Mouse (Mus musculus) forebrain, postnatal 0 days (tissue): ENCODE data around the gene Nebl. TPM values are rescaled to one million over a fixed set of nuclear protein-coding genes. Genes with fewer than 3 reads are reported as not detected.

Experiments
- ATAC-seq: fragments of 200-750 bp; cut with Nextera tagmentation; 2 replicates; pipeline ENCODE4 v1.8.0; 2017; ENCODE audit warnings: mild to moderate bottlenecking, moderate library complexity
- DNase-seq: peaks from one replicate; pipeline ENCODE4 v3.0.0-alpha.2; 2015
- H3K27ac ChIP-seq: fragments of 300-500 bp; sonication (generic); 2 replicates; pipeline ENCODE4 v1.5.1; 2014; ENCODE audit warnings: low read depth, mild to moderate bottlenecking, antibody characterized with exemption, low read length, moderate library complexity, mixed read lengths
- H3K27me3 ChIP-seq: fragments of 300-500 bp; sonication (generic); 2 replicates; pipeline ENCODE4 v1.6.1; 2014; ENCODE audit warnings: mild to moderate bottlenecking, low read length, mixed read lengths; ENCODE audit not compliant: insufficient read depth
- H3K36me3 ChIP-seq: fragments of 300-500 bp; sonication (generic); 2 replicates; pipeline ENCODE4 v1.6.1; 2014; ENCODE audit warnings: mild to moderate bottlenecking, moderate library complexity; ENCODE audit not compliant: insufficient read depth
- H3K4me1 ChIP-seq: fragments of 300-500 bp; sonication (generic); 2 replicates; pipeline ENCODE4 v1.6.1; 2014; ENCODE audit warnings: antibody characterized with exemption; ENCODE audit not compliant: insufficient read depth
- H3K4me2 ChIP-seq: fragments of 300-500 bp; sonication (generic); 2 replicates; pipeline ENCODE4 v1.6.1; 2014; ENCODE audit warnings: low read depth, mild to moderate bottlenecking, moderate library complexity
- H3K4me3 ChIP-seq: fragments of 300-500 bp; sonication (generic); 2 replicates; pipeline ENCODE4 v1.5.1; 2014; ENCODE audit warnings: low read depth, low read length, mixed read lengths
- H3K9ac ChIP-seq: fragments of 300-500 bp; sonication (generic); 2 replicates; pipeline ENCODE4 v1.6.1; 2014; ENCODE audit warnings: mild to moderate bottlenecking
- H3K9me3 ChIP-seq: fragments of 300-500 bp; sonication (generic); 2 replicates; pipeline ENCODE4 v1.6.1; 2016; ENCODE audit warnings: low read length
- CTCF ChIP-seq: sonication (generic); IDR thresholded peaks from 2 replicates; pipeline ENCODE4 v1.5.1; 2016; ENCODE audit warnings: antibody characterized with exemption, control low read depth, low read depth
- WGBS: fragments of 180-500 bp; shearing (Covaris S2); extraction: QIAGEN DNeasy Blood & Tissue Kit; methylation state at CpG from one replicate; pipeline ENCODE4 v1.1.7; 2014; 5-methylcytosine and 5-hydroxymethylcytosine counted together
- polyA plus RNA-seq: library from polyadenylated mRNA; unstranded; fragments of >200 nt; fragmentation: Nextera tagmentation; extraction: Ambion mirVana; gene quantifications from 2 replicates; pipeline ENCODE4 v1.2.1, GENCODE M21; 2015
- total RNA-seq: library from RNA; depleted of rRNA; stranded (reverse); fragments of >200 nt; gene quantifications from 2 replicates; pipeline ENCODE4 v1.2.3, GENCODE M21; 2014

The Nebl gene
- total and polyA plus RNA-seq, 2 experiments from 2014 or later, result 9.2 to 27.8 TPM

DNA sequence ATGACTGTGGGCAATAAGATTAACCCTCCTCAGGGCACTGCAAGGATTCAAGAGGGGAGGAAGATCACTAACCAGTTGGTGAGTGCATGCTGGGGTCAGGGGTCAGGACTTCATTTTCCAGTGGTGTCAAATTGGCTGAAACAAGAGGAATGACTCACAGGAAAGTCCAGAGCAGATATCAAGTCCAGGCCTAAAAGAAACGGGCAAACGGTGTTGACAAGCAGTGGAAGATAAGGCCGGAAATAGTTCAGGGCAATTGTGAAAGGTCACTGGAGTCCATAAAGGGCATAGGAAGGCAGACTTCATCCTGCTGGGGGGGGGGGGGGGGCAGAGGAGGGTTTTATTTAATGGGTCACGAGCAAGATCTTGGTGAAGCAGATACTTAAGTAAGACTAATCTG is 207.5 kb downstream of the Nebl start:
- DNase-seq (no peak), ATAC-seq (no peak)
- Histone ChIP-seq H3K9ac (no peak overlapping the region), H3K4me3 (no peak overlapping the region), H3K4me1 (no peaks in the 10 kb centered on the region), H3K36me3 (no peaks in the 10 kb centered on the region), H3K27ac (no peak overlapping the region), H3K4me2 (no peak overlapping the region), H3K9me3 (no peaks in the 10 kb centered on the region), H3K27me3 (no peaks in the 10 kb centered on the region)
- 68% methylated on average over 4 of the region's 4 CpGs for WGBS
- TF ChIP-seq CTCF, result no peak

DNA sequence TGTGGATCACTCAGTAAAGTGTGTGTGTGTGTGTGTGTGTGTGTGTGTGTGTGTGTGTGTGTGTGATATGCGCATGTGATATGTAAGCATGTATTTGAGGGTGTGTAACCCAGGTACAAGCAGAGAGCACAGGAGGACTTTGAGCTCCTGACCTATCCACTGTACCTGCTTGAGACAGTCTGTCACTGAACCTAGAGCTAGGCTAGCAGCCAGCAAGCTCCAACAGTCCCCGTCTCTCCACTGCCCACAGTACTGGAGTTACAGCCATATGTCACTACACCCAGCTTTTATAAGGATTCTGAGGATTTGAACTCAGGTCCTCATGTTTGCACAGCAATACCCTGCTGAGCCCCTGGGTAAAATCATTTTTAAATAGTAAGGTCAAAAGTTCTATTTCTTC is 215.6 kb downstream of the Nebl start:
- 60% methylated on average over 2 of the region's 2 CpGs for WGBS
- Histone ChIP-seq H3K4me2 (no peak overlapping the region), H3K4me1 (no peaks in the 10 kb centered on the region), H3K9ac (no peak overlapping the region), H3K27ac (no peak overlapping the region), H3K36me3 (no peaks in the 10 kb centered on the region), H3K9me3 (no peaks in the 10 kb centered on the region), H3K27me3 (no peaks in the 10 kb centered on the region), H3K4me3 (no peak overlapping the region)
- no peak for DNase-seq
- TF ChIP-seq CTCF, result no peak
- no peak for ATAC-seq

DNA sequence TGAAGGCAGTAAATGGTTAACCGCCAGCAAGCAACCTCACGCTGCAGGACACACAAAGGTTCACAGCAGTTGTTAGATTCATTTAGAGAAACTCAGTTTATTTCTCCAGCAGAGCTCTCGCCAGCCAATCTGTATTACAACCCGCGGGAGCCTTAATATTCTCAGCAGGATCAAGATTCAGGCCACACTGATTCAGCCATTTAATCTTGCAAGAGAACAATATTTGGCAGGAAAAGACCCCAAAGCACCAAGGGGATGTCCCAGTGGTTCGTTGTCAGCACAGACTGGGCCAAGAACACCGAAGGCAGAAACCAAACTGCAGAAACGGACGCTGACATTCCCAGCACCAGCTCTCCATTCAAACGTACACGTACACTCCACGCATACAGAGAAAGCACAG is 216.5 kb downstream of the Nebl start:
- Histone ChIP-seq H3K27me3 (no peaks in the 10 kb centered on the region), H3K4me2 (peak overlapping the region; percentile 21; the same call in 1 of the 2 replicates), H3K4me3 (no peak overlapping the region), H3K9me3 (no peaks in the 10 kb centered on the region), H3K4me1 (no peaks in the 10 kb centered on the region), H3K36me3 (no peaks in the 10 kb centered on the region), H3K27ac (no peak overlapping the region), H3K9ac (no peak overlapping the region)
- ATAC-seq (no peak), DNase-seq (no peak)
- WGBS, result 17% methylated on average over 12 of the region's 12 CpGs
- no peak for TF ChIP-seq CTCF

DNA sequence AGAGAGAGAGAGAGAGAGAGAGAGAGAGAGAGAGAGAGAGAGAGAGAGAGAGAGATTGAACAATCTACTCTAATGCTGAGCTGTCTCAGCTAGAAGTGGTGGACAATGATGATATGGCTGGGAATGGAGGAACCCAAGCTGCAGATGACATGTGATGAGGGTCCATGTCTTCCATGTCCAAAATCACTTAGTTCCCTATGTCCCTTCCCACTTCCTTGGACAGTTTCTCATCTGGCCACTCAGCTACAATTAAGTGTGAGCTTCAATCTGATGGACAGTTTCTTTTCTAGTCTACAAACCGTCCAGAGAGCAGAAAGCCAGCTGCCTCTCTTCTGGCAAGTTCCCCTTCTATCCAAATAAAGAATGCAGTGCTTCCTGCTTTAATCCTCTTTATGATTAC is 221.3 kb downstream of the Nebl start:
- Histone ChIP-seq H3K27ac (no peak overlapping the region), H3K9me3 (no peaks in the 10 kb centered on the region), H3K4me2 (no peak overlapping the region), H3K27me3 (no peaks in the 10 kb centered on the region), H3K9ac (no peak overlapping the region), H3K36me3 (no peaks in the 10 kb centered on the region), H3K4me3 (no peak overlapping the region), H3K4me1 (no peaks in the 10 kb centered on the region)
- ATAC-seq (no peak), DNase-seq (no peak)
- TF ChIP-seq CTCF, result no peak
- whole genome bisulfite sequencing, result 48% methylated on average over 1 of the region's 1 CpGs

DNA sequence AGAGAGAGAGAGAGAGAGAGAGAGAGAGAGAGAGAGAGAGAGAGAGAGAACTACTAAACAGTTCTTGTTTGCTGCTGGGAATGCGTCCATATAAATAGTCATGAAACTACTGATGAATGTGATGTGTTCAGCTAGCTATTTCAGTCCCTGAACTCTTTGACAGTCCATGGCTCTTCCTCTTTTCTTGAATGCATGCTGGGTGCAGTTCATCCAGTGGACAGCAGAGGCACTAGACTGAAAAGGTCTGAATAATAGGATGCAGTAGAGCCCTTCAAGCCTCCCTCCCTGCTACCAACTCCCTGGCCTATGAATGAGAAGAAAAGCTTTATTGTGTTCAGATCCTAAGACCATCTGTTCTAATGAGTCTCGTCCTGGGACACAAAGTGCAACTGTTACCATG is 223.9 kb downstream of the Nebl start:
- Histone ChIP-seq H3K9me3 (no peaks in the 10 kb centered on the region), H3K4me2 (no peak overlapping the region)
- 64% methylated on average over 2 of the region's 2 CpGs for WGBS

DNA sequence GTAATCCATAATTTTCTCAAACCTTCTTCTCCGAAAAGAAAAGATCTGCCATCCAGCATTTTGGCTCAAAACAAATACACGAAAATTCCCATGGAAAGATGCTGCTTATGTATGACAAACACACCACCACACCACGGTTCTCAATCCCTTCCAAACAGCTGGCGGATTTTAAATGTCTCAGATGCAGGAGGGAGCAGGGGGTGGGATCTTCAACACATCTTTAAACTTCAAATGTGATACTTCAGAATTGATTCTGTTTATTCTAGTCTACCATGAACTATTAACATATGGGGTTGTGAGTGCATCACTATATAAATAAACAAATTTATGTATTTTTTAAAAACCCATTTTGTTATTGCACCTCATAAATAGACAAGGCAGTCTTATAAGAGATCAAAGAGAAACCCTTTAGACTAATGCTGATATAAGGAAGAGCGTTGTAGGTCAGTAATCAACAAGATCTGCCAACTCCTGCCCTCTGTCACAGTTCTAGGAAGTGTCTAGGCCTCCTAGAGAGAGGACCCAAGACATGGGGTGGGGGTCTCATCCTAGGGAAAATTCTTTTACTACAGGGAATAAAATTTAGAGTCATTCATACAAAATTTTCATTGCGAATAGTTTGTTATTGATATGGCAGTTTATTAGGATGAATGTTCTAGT is 227.0 kb downstream of the Nebl start:
- H3K9me3 ChIP-seq, result no peaks in the 10 kb centered on the region
- H3K4me1 ChIP-seq, result no peaks in the 10 kb centered on the region
- 80% methylated on average over 6 of the region's 6 CpGs for WGBS
- DNase-seq (no peak), ATAC-seq (no peak)
- TF ChIP-seq CTCF, result no peak
- no peak overlapping the region for H3K9ac ChIP-seq
- no peaks in the 10 kb centered on the region for H3K36me3 ChIP-seq
- H3K4me3 ChIP-seq, result no peak overlapping the region
- H3K4me2 ChIP-seq, result no peak overlapping the region
- H3K27ac ChIP-seq, result no peak overlapping the region
- no peaks in the 10 kb centered on the region for H3K27me3 ChIP-seq

More for the DNA sequence above, 223.9 kb downstream of the Nebl start:
- ATAC-seq, result no peak
- H3K4me1 ChIP-seq, result no peaks in the 10 kb centered on the region
- H3K27ac ChIP-seq, result no peak overlapping the region
- no peak overlapping the region for H3K9ac ChIP-seq
- no peaks in the 10 kb centered on the region for H3K27me3 ChIP-seq
- H3K36me3 ChIP-seq, result no peaks in the 10 kb centered on the region
- DNase-seq, result no peak
- peak; percentile 34 for TF ChIP-seq CTCF
- no peak overlapping the region for H3K4me3 ChIP-seq

DNA sequence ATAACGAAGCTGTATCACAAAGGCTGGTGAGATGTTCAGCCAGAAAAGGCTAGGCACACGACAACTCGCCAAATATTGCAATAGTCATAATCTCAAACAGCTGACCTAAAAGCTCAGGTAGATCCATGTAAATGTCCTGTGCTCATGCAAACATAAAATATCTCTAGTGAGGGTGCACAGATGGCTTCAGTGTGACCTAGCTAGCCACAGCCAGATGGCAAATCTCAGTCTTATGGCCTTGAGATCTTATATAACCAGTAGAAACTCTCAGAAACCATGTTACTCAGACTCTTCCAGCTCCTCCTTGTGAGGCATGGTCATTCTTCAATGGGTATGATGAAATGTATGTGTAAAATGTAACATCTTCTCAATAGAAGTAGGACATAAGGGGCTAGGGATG is 230.2 kb downstream of the Nebl start:
- no peaks in the 10 kb centered on the region for H3K9me3 ChIP-seq
- H3K4me2 ChIP-seq, result no peak overlapping the region
- 82% methylated on average over 3 of the region's 3 CpGs for WGBS
- no peaks in the 10 kb centered on the region for H3K36me3 ChIP-seq
- DNase-seq (no peak), ATAC-seq (no peak)
- no peak overlapping the region for H3K27ac ChIP-seq
- TF ChIP-seq CTCF, result no peak
- H3K27me3 ChIP-seq, result no peaks in the 10 kb centered on the region
- H3K4me3 ChIP-seq, result no peak overlapping the region
- no peak overlapping the region for H3K9ac ChIP-seq
- H3K4me1 ChIP-seq, result no peaks in the 10 kb centered on the region
